Mouse (Mus musculus): Measurements from ENCODE around the gene Rnf34. TPM values are rescaled to one million over a fixed set of nuclear protein-coding genes. Genes with fewer than 3 reads are reported as not detected.

The Rnf34 gene
- 5.4 and 6.6 TPM in 2 replicates for polyA plus RNA-seq (2012; rRNA removed)
- 12.2 and 13.2 TPM in 2 replicates for polyA plus RNA-seq (2014; fragmentation: Nextera tagmentation; extraction: Ambion mirVana)

- peak within 1 kb of the TSS; percentile 92 for H3K4me2 ChIP-seq (ENCODE audit: low read depth)
- no peaks in the 10 kb centered on the region for H3K27me3 ChIP-seq (ENCODE audit: control insufficient read depth, insufficient read depth, low read length)
- DNase-seq (ENCODE audit: low read depth in 3 of 3, low spot score in 3 of 3) (peak; percentile 97 to 98 (median 97)), ATAC-seq (ENCODE audit: insufficient read depth) (peak; percentile 99)
- peak within 1 kb of the TSS; percentile 89 for H3K9ac ChIP-seq (replicated peaks)
- H3K27ac ChIP-seq = peak within 1 kb of the TSS; percentile 86
- H3K9me3 ChIP-seq (ENCODE audit: control insufficient read depth, low read length) = no peaks in the 10 kb centered on the region
- WGBS (ENCODE audit: insufficient replicate concordance) = under 1% methylated on average over 59 of the region's 61 CpGs
- H3K36me3 ChIP-seq (replicated peaks; ENCODE audit: control insufficient read depth, insufficient read depth, low read depth) = no peaks in the 10 kb centered on the region
- peaks cover 14 to 15% of the 10 kb centered on the region in 2 experiments for H3K4me1 ChIP-seq (replicated peaks; ENCODE audit: control insufficient read depth in 2 of 2, insufficient read depth in 2 of 2, low read length in 1 of 2)
- peak within 1 kb of the TSS; percentile 82 to 84 for H3K4me3 ChIP-seq (ENCODE audit: insufficient read depth in 1 of 2, low read depth in 2 of 2, low read length in 2 of 2)
- TF ChIP-seq CTCF (IDR thresholded peaks at IDR 0.05; ENCODE audit: low read depth) (no peak), EP300 (IDR thresholded peaks at IDR 0.05; ENCODE audit: low read depth) (0 out of 2 replicates have a peak, but pooled peaks have one; percentile 7)
Observed at GRCm38 (mm10) chr5:122849521-122850318, at the start of gene Rnf34. Gene Rnf34, plus strand, starts transcription at chr5:122850048.

- Histone ChIP-seq H3K4me1 (replicated peaks; ENCODE audit: control insufficient read depth in 2 of 2, insufficient read depth in 2 of 2, low read length in 1 of 2) (peaks cover 0 to 20% of the 10 kb centered on the region in 2 experiments; a peak in 2 of 4 replicates), H3K9me3 (ENCODE audit: control insufficient read depth, low read length) (no peaks in the 10 kb centered on the region), H3K4me2 (ENCODE audit: low read depth) (no peak overlapping the region), H3K27ac (peak overlapping the region; percentile 22; the same call in 1 of the 2 replicates), H3K4me3 (ENCODE audit: insufficient read depth in 1 of 2, low read depth in 2 of 2, low read length in 2 of 2) (no peak overlapping the region), H3K9ac (replicated peaks) (no peak overlapping the region), H3K27me3 (ENCODE audit: control insufficient read depth, insufficient read depth, low read length) (no peaks in the 10 kb centered on the region), H3K36me3 (replicated peaks; ENCODE audit: control insufficient read depth, insufficient read depth, low read depth) (peaks cover 84% of the 10 kb centered on the region)
- DNase-seq (ENCODE audit: low read depth in 3 of 3, low spot score in 3 of 3) (no peak), ATAC-seq (ENCODE audit: insufficient read depth) (peak; percentile 39)
- WGBS (ENCODE audit: insufficient replicate concordance) = 77% methylated on average over 13 of the region's 13 CpGs
- TF ChIP-seq CTCF (IDR thresholded peaks at IDR 0.05; ENCODE audit: low read depth) (no peak), EP300 (IDR thresholded peaks at IDR 0.05; ENCODE audit: low read depth) (no peak)
Observed at GRCm38 (mm10) chr5:122800345-122801010, 49.4 kb upstream of the Rnf34 start.

- no peak for ATAC-seq (ENCODE audit: insufficient read depth)
- H3K9me3 ChIP-seq (ENCODE audit: control insufficient read depth, low read length) = no peaks in the 10 kb centered on the region
Observed at GRCm38 (mm10) chr5:122801684-122802083, 48.2 kb upstream of the Rnf34 start.

GRCm38 (mm10) chr5:122802706-122803105 lies 47.1 kb upstream of the Rnf34 start:
- WGBS (ENCODE audit: insufficient replicate concordance) = 83% methylated on average over 9 of the region's 9 CpGs
- Histone ChIP-seq H3K27ac (no peak overlapping the region), H3K27me3 (ENCODE audit: control insufficient read depth, insufficient read depth, low read length) (no peaks in the 10 kb centered on the region)

More at GRCm38 (mm10) chr5:122801684-122802083, 48.2 kb upstream of the Rnf34 start:
- Histone ChIP-seq H3K27ac (no peak overlapping the region), H3K36me3 (replicated peaks; ENCODE audit: control insufficient read depth, insufficient read depth, low read depth) (peaks cover 85% of the 10 kb centered on the region), H3K9ac (replicated peaks) (no peak overlapping the region), H3K4me1 (replicated peaks; ENCODE audit: control insufficient read depth in 2 of 2, insufficient read depth in 2 of 2, low read length in 1 of 2) (peaks cover 0 to 20% of the 10 kb centered on the region in 2 experiments; a peak in 2 of 4 replicates), H3K4me3 (ENCODE audit: insufficient read depth in 1 of 2, low read depth in 2 of 2, low read length in 2 of 2) (no peak overlapping the region), H3K4me2 (ENCODE audit: low read depth) (no peak overlapping the region), H3K27me3 (ENCODE audit: control insufficient read depth, insufficient read depth, low read length) (no peaks in the 10 kb centered on the region)
- no peak for DNase-seq (ENCODE audit: low read depth in 3 of 3, low spot score in 3 of 3)
- TF ChIP-seq CTCF (IDR thresholded peaks at IDR 0.05; ENCODE audit: low read depth) = no peak
- TF ChIP-seq EP300 (IDR thresholded peaks at IDR 0.05; ENCODE audit: low read depth) = no peak
- WGBS (ENCODE audit: insufficient replicate concordance) = 91% methylated on average over 8 of the region's 8 CpGs

GRCm38 (mm10) chr5:122805503-122805902 lies 44.3 kb upstream of the Rnf34 start:
- DNase-seq (ENCODE audit: low read depth in 3 of 3, low spot score in 3 of 3) = no peak
- no peak for TF ChIP-seq EP300 (IDR thresholded peaks at IDR 0.05; ENCODE audit: low read depth)
- TF ChIP-seq CTCF (IDR thresholded peaks at IDR 0.05; ENCODE audit: low read depth) = peak; percentile 41; the same call in 1 of the 2 replicates
- ATAC-seq (ENCODE audit: insufficient read depth) = no peak
- no peak overlapping the region for H3K4me3 ChIP-seq (ENCODE audit: insufficient read depth in 1 of 2, low read depth in 2 of 2, low read length in 2 of 2)
- H3K4me1 ChIP-seq (replicated peaks; ENCODE audit: control insufficient read depth in 2 of 2, insufficient read depth in 2 of 2, low read length in 1 of 2) = peaks cover 0 to 9% of the 10 kb centered on the region in 2 experiments; a peak in 1 of 4 replicates
- 68% methylated on average over 3 of the region's 3 CpGs for whole genome bisulfite sequencing (ENCODE audit: insufficient replicate concordance)
- H3K27ac ChIP-seq = no peak overlapping the region
- H3K36me3 ChIP-seq (replicated peaks; ENCODE audit: control insufficient read depth, insufficient read depth, low read depth) = peaks cover 82% of the 10 kb centered on the region
- H3K4me2 ChIP-seq (ENCODE audit: low read depth) = no peak overlapping the region
- no peak overlapping the region for H3K9ac ChIP-seq (replicated peaks)
- no peaks in the 10 kb centered on the region for H3K27me3 ChIP-seq (ENCODE audit: control insufficient read depth, insufficient read depth, low read length)
- no peaks in the 10 kb centered on the region for H3K9me3 ChIP-seq (ENCODE audit: control insufficient read depth, low read length)

More at GRCm38 (mm10) chr5:122802706-122803105, 47.1 kb upstream of the Rnf34 start:
- H3K9ac ChIP-seq (replicated peaks) = no peak overlapping the region
- H3K9me3 ChIP-seq (ENCODE audit: control insufficient read depth, low read length) = no peaks in the 10 kb centered on the region
- peaks cover 91% of the 10 kb centered on the region for H3K36me3 ChIP-seq (replicated peaks; ENCODE audit: control insufficient read depth, insufficient read depth, low read depth)
- ATAC-seq (ENCODE audit: insufficient read depth) (no peak), DNase-seq (ENCODE audit: low read depth in 3 of 3, low spot score in 3 of 3) (no peak)
- H3K4me3 ChIP-seq (ENCODE audit: insufficient read depth in 1 of 2, low read depth in 2 of 2, low read length in 2 of 2) = no peak overlapping the region
- no peak for TF ChIP-seq EP300 (IDR thresholded peaks at IDR 0.05; ENCODE audit: low read depth)
- no peak for TF ChIP-seq CTCF (IDR thresholded peaks at IDR 0.05; ENCODE audit: low read depth)
- H3K4me1 ChIP-seq (replicated peaks; ENCODE audit: control insufficient read depth in 2 of 2, insufficient read depth in 2 of 2, low read length in 1 of 2) = peaks cover 0 to 20% of the 10 kb centered on the region in 2 experiments; a peak in 2 of 4 replicates
- H3K4me2 ChIP-seq (ENCODE audit: low read depth) = no peak overlapping the region
